Mouse (Mus musculus): ENCODE results near the gene C2cd4a.

Gene C2cd4a

GRCm38 (mm10) chr9:67792405-67792804, 39.7 kb downstream of the C2cd4a start:
- DNase-seq (ENCODE audit: low spot score in 2 of 2): no peak

- no peak for DNase-seq (ENCODE audit: low spot score in 2 of 2)
These were observed 44.5 kb downstream of the C2cd4a start for GRCm38 (mm10) chr9:67787671-67788070.

- no peak for DNase-seq (ENCODE audit: low spot score in 2 of 2)
These were observed 45.8 kb downstream of the C2cd4a start for GRCm38 (mm10) chr9:67786311-67786710.

- no peak for DNase-seq (ENCODE audit: low spot score in 2 of 2)
These were observed 48.2 kb downstream of the C2cd4a start for GRCm38 (mm10) chr9:67783925-67784324.

GRCm38 (mm10) chr9:67783464-67783863, 48.7 kb downstream of the C2cd4a start:
- DNase-seq (ENCODE audit: low spot score in 2 of 2): no peak

- no peak for DNase-seq (ENCODE audit: low spot score in 2 of 2)
These were observed 49.3 kb downstream of the C2cd4a start for GRCm38 (mm10) chr9:67782786-67783185.
